Mouse (Mus musculus) adrenal gland, postnatal 4 days (tissue): Measurements from ENCODE around the gene Rab10. TPM values are rescaled to one million over a fixed set of nuclear protein-coding genes. Genes with fewer than 3 reads are reported as not detected.

ENCODE experiments used
- DNase-seq, 2 experiments: peaks; one replicate each; pipeline ENCODE4 v3.0.0; 2021 to 2022; ENCODE audit warnings: low spot score in 2 of 2, mixed read lengths in 2 of 2
- total RNA-seq, 2 experiments: library from RNA; stranded (reverse); gene quantifications; 2 replicates each; pipeline ENCODE4 v1.2.3; 2021

The Rab10 gene
- total RNA-seq, 2 experiments from 2014 or later: 164 to 167 TPM

- no peak for DNase-seq
Observed at GRCm38 (mm10) chr12:3237799-3238198, 72.0 kb downstream of the Rab10 start.

- no peak for DNase-seq
Observed at GRCm38 (mm10) chr12:3236831-3237681, 72.7 kb downstream of the Rab10 start.

DNA sequence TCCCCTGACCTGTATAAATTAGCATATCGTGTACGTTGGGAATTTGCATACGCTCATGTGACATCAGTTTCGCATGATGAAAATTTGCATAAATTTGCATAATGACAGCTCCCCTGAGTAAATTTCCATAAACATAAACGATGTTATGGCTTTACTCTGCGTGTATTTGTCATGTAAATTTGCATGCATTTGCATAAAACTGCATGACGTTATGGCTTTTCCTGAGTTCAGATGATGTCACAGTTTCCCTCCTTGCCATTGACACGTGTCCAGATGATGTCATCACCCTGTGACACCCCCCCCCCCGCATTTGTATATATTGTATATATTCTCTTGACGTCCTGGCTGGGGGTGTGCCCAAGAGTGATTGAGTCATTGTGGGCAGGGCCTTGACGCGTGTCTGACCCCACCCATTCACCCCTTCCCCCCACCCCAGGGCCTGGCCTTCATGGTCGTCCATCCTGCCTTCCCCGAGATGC is 73.6 kb downstream of the Rab10 start:
- DNase-seq: no peak

GRCm38 (mm10) chr12:3235646-3236161 is 74.1 kb downstream of the Rab10 start:
- DNase-seq: peak; percentile 89 to 90

GRCm38 (mm10) chr12:3235124-3235631 is 74.6 kb downstream of the Rab10 start:
- peak; percentile 47 to 67 for DNase-seq

DNA sequence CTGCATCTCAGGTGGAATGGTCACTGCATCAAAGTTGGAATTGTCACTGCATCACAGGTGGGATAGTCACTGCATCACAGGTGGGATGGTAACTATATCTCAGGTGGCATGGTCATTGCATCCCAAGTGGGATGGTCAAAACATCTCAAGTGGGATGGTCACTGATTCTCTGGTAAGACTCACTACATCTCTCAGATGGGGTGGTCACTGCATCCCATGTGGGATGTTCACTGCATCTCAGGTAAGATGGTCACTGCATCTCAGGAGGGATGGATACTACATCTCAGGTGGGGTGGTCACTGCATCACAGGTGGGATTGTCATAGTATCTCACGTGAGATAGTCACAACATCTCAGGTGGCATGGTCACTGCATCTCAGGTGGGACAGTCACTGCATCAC is 75.7 kb downstream of the Rab10 start:
- no peak for DNase-seq

- DNase-seq: no peak
Observed at GRCm38 (mm10) chr12:3223352-3223751, 86.4 kb downstream of the Rab10 start.

DNA sequence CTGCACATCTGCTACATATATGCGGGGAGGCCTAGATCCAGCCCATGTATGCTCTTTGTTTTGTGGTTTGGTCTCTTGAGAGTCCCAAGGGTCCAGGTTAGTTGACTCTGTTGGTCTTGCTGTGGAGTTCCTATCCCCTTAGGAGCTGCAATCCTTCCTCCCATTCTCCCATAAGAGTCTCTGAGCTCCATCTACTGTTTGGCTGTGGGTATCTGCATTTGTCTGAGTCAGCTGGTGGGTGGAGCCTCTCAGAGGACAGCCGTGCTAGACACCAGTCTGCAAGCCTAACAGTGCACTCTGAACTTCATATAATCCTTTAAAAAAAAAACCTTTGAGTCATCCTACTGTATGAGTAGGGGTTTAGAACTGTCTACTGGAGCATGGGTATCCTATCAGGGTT is 99.6 kb downstream of the Rab10 start:
- DNase-seq: no peak

- no peak for DNase-seq
Observed at GRCm38 (mm10) chr12:3209163-3209562, 100.6 kb downstream of the Rab10 start.

Other genes with a start within 250 kb of the Rab10 start
- 10 to 100 TPM; 29.2 to 33.0 TPM for gene Kif3c, start 55.2 kb upstream of the Rab10 start, total RNA-seq
- gene Asxl2, start 116.9 kb upstream of the Rab10 start, total RNA-seq: 10 to 100 TPM; 42.7 to 43.1 TPM